Mouse (Mus musculus): ENCODE measurements at regions not wholly inside any gene's neighbourhood (a gene's known extent, or its start where the extent isn't known, plus 50 kb on each side); places are given as distances from the start of the nearest gene placed in this dataset.

DNA sequence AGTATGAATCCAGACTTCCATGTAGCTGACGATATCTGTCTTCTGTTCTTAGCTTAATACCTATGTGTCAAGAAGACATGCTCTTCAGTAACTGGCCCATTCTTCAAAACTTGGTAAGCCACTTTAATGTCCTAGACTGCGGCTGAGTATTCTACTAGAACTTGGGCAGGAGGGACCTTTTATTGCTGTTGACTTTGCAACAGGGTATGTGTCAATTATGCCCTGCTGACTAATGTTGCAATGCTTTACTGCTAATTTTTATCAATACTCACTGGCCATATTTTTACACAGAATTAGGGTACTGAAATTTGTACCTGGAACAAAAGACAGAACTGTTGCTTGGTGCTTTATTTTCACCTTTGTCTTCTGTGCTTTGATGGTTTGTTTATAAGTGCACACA, 746.9 kb downstream of the Ppargc1a start:
- Histone ChIP-seq H3K27me3 (ENCODE audit: insufficient read depth, low read length) (no peaks in the 10 kb centered on the region), H3K4me2 (ENCODE audit: low read depth, low read length) (no peak overlapping the region), H3K4me1 (ENCODE audit: insufficient read depth) (no peaks in the 10 kb centered on the region), H3K36me3 (replicated peaks; ENCODE audit: insufficient read depth, low read length) (no peaks in the 10 kb centered on the region), H3K4me3 (ENCODE audit: low read depth, low read length) (no peak overlapping the region), H3K9ac (replicated peaks) (no peak overlapping the region), H3K9me3 (ENCODE audit: low read length) (no peaks in the 10 kb centered on the region), H3K27ac (ENCODE audit: low read depth) (no peak overlapping the region)
- WGBS (ENCODE audit: insufficient replicate concordance): 71% methylated on average over 2 of the region's 2 CpGs
- no peak for ATAC-seq
- TF ChIP-seq EP300 (IDR thresholded peaks at IDR 0.05; ENCODE audit: low read depth) (no peak), CTCF (IDR thresholded peaks at IDR 0.05; ENCODE audit: low read depth) (no peak)
- DNase-seq: no peak

DNA sequence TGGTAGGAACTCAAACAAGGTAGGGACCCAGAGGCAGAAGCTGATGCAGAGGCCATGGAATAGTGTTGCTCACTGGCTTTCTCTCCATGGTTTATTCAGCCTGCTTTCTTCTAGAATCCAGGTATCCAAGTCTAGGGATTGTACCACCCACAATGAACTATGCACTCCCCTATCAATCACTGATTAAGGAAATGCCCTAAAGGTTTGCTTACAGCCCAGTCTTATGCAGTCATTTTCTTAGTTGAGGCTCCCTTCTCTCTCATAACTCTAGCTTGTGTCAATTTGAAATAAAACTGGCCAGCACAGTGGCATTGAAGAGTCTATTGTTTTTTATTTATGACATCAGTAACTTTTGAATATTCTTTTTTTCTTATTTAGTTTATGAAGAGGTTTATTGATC, 747.6 kb downstream of the Ppargc1a start:
- ATAC-seq (no peak), DNase-seq (no peak)
- H3K9me3 ChIP-seq (ENCODE audit: low read length): no peaks in the 10 kb centered on the region
- no peak overlapping the region for H3K9ac ChIP-seq (replicated peaks)
- no peaks in the 10 kb centered on the region for H3K27me3 ChIP-seq (ENCODE audit: insufficient read depth, low read length)
- H3K4me3 ChIP-seq (ENCODE audit: low read depth, low read length): no peak overlapping the region
- TF ChIP-seq EP300 (IDR thresholded peaks at IDR 0.05; ENCODE audit: low read depth) (no peak), CTCF (IDR thresholded peaks at IDR 0.05; ENCODE audit: low read depth) (no peak)
- H3K4me1 ChIP-seq (ENCODE audit: insufficient read depth): no peaks in the 10 kb centered on the region
- H3K4me2 ChIP-seq (ENCODE audit: low read depth, low read length): no peak overlapping the region
- no peaks in the 10 kb centered on the region for H3K36me3 ChIP-seq (replicated peaks; ENCODE audit: insufficient read depth, low read length)
- H3K27ac ChIP-seq (ENCODE audit: low read depth): no peak overlapping the region

DNA sequence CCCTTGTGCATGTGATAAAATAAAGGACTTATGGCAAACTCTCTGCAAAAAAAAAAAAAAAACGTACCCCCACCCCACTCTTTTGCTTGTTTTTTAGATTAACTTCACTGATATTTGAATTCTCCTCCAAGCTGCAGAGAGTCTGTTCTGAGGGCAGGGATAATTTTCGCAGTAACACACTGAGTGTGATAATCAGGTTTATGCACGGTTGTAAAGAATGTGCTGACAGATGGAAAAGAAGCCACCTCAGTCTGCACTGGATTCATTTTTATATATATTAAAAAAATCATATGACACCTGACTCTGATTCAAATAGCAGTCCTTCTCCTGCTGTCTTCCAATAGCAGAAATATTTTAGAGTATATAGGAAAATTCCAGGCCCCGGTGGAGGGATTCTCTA, 736.5 kb upstream of the Adgra3 start:
- ATAC-seq (no peak), DNase-seq (no peak)
- Histone ChIP-seq H3K4me3 (ENCODE audit: low read depth, low read length) (no peak overlapping the region), H3K36me3 (replicated peaks; ENCODE audit: insufficient read depth, low read length) (no peaks in the 10 kb centered on the region), H3K9me3 (ENCODE audit: low read length) (no peaks in the 10 kb centered on the region), H3K4me2 (ENCODE audit: low read depth, low read length) (no peak overlapping the region), H3K27ac (ENCODE audit: low read depth) (no peak overlapping the region), H3K4me1 (ENCODE audit: insufficient read depth) (no peaks in the 10 kb centered on the region), H3K9ac (replicated peaks) (no peak overlapping the region), H3K27me3 (ENCODE audit: insufficient read depth, low read length) (no peaks in the 10 kb centered on the region)
- 66% methylated on average over 4 of the region's 4 CpGs for WGBS (ENCODE audit: insufficient replicate concordance)
- no peak for TF ChIP-seq EP300 (IDR thresholded peaks at IDR 0.05; ENCODE audit: low read depth)
- TF ChIP-seq CTCF (IDR thresholded peaks at IDR 0.05; ENCODE audit: low read depth): no peak

DNA sequence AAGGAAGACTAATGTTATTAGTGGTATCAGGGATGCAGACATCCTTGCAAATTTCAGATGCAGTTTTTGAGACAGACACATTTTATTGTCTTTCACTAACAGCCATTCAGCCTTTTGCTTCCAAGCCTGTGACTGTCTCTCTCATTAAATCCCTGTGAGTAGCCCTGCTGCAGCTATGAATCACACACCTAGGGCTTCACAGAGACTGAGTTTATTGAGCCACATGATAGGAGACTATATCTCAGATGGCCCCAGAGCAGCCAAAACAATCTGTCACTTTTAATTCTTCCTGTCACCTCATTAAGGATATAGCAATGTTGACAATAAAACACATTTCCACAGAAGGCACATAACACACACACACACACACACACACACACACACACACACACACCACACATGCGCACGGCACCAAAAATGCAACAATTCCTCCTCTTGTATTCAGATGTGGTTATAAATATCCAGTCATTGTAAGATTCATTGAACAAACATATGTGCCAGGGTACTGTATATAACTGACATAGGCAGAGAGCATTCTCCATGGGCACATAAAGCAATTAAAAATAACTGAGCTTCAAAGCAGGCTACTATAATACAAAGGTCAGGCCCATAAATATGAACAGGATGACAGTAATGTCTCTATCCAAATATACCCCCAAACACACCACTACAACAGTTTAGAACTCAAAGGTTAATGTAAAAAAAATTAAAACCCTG, 735.8 kb upstream of the Adgra3 start:
- H3K4me2 ChIP-seq (ENCODE audit: low read depth, low read length): no peak overlapping the region
- no peak overlapping the region for H3K27ac ChIP-seq (ENCODE audit: low read depth)
- ATAC-seq (no peak), DNase-seq (no peak)
- no peaks in the 10 kb centered on the region for H3K4me1 ChIP-seq (ENCODE audit: insufficient read depth)
- no peak overlapping the region for H3K9ac ChIP-seq (replicated peaks)
- 78% methylated on average over 2 of the region's 2 CpGs for WGBS (ENCODE audit: insufficient replicate concordance)
- no peaks in the 10 kb centered on the region for H3K36me3 ChIP-seq (replicated peaks; ENCODE audit: insufficient read depth, low read length)
- no peak overlapping the region for H3K4me3 ChIP-seq (ENCODE audit: low read depth, low read length)
- no peaks in the 10 kb centered on the region for H3K9me3 ChIP-seq (ENCODE audit: low read length)
- no peaks in the 10 kb centered on the region for H3K27me3 ChIP-seq (ENCODE audit: insufficient read depth, low read length)
- no peak for TF ChIP-seq CTCF (IDR thresholded peaks at IDR 0.05; ENCODE audit: low read depth)
- no peak for TF ChIP-seq EP300 (IDR thresholded peaks at IDR 0.05; ENCODE audit: low read depth)

DNA sequence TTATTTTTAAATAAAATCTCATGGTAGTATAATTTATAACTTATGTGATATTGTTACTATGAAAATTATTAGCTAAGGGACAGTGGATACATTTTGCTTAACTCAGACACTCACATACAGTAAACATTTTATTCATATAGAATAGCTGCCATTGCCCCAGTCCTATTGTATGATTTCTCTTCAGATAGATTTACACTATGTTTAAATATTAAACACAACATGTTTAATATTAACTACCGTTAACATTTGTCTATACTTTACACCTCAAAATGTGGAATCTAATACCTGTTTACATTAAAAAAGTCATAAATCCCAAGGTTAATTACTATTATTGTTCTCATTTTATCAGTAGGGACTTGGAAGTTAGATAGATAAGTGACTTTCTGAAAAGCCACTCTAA, 734.8 kb upstream of the Adgra3 start:
- no peaks in the 10 kb centered on the region for H3K27me3 ChIP-seq (ENCODE audit: insufficient read depth, low read length)

DNA sequence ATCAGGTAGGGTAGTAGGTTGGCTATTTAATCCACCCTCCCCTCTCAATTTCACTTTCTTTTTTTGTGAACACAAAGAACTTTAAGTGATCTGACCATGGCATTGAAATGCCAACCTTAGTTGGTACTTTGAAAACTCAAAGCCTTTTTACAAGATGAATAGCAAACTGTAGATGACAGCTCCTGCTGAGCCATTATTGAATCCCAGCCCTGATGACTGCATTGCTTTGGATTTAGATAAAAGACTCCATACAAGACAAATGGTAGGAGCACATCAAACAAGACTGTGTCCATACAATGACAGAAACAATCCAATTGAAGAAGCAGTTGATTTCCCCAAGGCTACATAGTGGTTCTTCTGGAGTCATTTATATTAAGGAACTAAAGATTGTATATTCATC, 726.5 kb upstream of the Adgra3 start:
- DNase-seq (no peak), ATAC-seq (no peak)
- no peak overlapping the region for H3K4me2 ChIP-seq (ENCODE audit: low read depth, low read length)
- H3K27me3 ChIP-seq (ENCODE audit: insufficient read depth, low read length): no peaks in the 10 kb centered on the region
- H3K4me3 ChIP-seq (ENCODE audit: low read depth, low read length): no peak overlapping the region
- H3K9ac ChIP-seq (replicated peaks): no peak overlapping the region
- H3K27ac ChIP-seq (ENCODE audit: low read depth): no peak overlapping the region
- H3K36me3 ChIP-seq (replicated peaks; ENCODE audit: insufficient read depth, low read length): no peaks in the 10 kb centered on the region
- no peaks in the 10 kb centered on the region for H3K9me3 ChIP-seq (ENCODE audit: low read length)
- TF ChIP-seq CTCF (IDR thresholded peaks at IDR 0.05; ENCODE audit: low read depth) (no peak), EP300 (IDR thresholded peaks at IDR 0.05; ENCODE audit: low read depth) (no peak)
- no peaks in the 10 kb centered on the region for H3K4me1 ChIP-seq (ENCODE audit: insufficient read depth)

More for the DNA sequence above, 734.8 kb upstream of the Adgra3 start:
- H3K9me3 ChIP-seq (ENCODE audit: low read length): no peaks in the 10 kb centered on the region
- no peaks in the 10 kb centered on the region for H3K36me3 ChIP-seq (replicated peaks; ENCODE audit: insufficient read depth, low read length)
- ATAC-seq: no peak
- no peak overlapping the region for H3K4me3 ChIP-seq (ENCODE audit: low read depth, low read length)
- no peak overlapping the region for H3K27ac ChIP-seq (ENCODE audit: low read depth)
- DNase-seq: no peak
- 87% methylated on average over 1 of the region's 1 CpGs for WGBS (ENCODE audit: insufficient replicate concordance)
- H3K4me1 ChIP-seq (ENCODE audit: insufficient read depth): no peaks in the 10 kb centered on the region
- no peak overlapping the region for H3K9ac ChIP-seq (replicated peaks)
- no peak overlapping the region for H3K4me2 ChIP-seq (ENCODE audit: low read depth, low read length)
- TF ChIP-seq EP300 (IDR thresholded peaks at IDR 0.05; ENCODE audit: low read depth) (no peak), CTCF (IDR thresholded peaks at IDR 0.05; ENCODE audit: low read depth) (no peak)

DNA sequence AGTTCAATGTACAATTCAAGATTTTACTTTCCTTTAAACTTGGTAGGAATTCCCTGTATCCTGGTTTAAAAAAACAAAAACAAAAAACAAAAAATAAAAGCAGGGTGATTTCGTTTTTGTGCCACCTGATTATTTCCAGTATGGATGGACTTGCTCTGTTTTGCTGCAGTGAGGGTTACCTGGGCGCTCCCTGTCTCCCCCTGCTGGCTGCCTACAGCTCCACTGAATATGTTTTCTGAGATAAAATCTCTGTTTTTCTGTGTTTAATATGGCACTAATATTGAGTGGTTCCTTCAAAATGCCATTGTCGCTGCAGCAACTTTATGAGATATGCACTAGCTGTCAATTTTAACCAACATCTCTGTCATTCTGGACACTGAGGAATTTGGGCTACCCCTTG, 720.3 kb upstream of the Adgra3 start:
- Histone ChIP-seq H3K27me3 (ENCODE audit: insufficient read depth, low read length) (no peaks in the 10 kb centered on the region), H3K9me3 (ENCODE audit: low read length) (no peaks in the 10 kb centered on the region), H3K4me2 (ENCODE audit: low read depth, low read length) (no peak overlapping the region), H3K27ac (ENCODE audit: low read depth) (no peak overlapping the region), H3K36me3 (replicated peaks; ENCODE audit: insufficient read depth, low read length) (no peaks in the 10 kb centered on the region), H3K9ac (replicated peaks) (no peak overlapping the region), H3K4me3 (ENCODE audit: low read depth, low read length) (no peak overlapping the region), H3K4me1 (ENCODE audit: insufficient read depth) (no peaks in the 10 kb centered on the region)
- TF ChIP-seq EP300 (IDR thresholded peaks at IDR 0.05; ENCODE audit: low read depth): no peak
- peak; percentile 24; the same call in 1 of the 2 replicates for TF ChIP-seq CTCF (IDR thresholded peaks at IDR 0.05; ENCODE audit: low read depth)
- ATAC-seq (no peak), DNase-seq (peak; percentile 11)
- WGBS (ENCODE audit: insufficient replicate concordance): 34% methylated on average over 3 of the region's 3 CpGs
